Mouse (Mus musculus) erythroid progenitor cell, adult 5-6 weeks (primary cell): ENCODE data around the gene Gm17268. TPM values are rescaled to one million over a fixed set of nuclear protein-coding genes. Genes with fewer than 3 reads are reported as not detected.

Source experiments
- ATAC-seq: replicated peaks from 2 replicates; pipeline ENCODE4 v1.8.0; 2016; ENCODE audit warnings: moderate number of reproducible peaks, mild to moderate bottlenecking, moderate TSS enrichment, inconsistent platforms; ENCODE audit not compliant: poor library complexity, low FRiP score, severe bottlenecking
- total RNA-seq, 2 experiments: library from RNA; stranded (forward) in 1 of 2; stranded (reverse) in 1 of 2; fragments of 150-400 nt in 1 of 2; fragments of 186-747, 209-891 nt in 1 of 2; gene quantifications; 2 replicates each; pipeline versions ENCODE4 v1.2.3 to v1.2.4; 2015 to 2017; ENCODE audit warnings: low replicate concordance in 2 of 2

Gene Gm17268
- total RNA-seq, 2 experiments from 2014 or later: not detected

DNA sequence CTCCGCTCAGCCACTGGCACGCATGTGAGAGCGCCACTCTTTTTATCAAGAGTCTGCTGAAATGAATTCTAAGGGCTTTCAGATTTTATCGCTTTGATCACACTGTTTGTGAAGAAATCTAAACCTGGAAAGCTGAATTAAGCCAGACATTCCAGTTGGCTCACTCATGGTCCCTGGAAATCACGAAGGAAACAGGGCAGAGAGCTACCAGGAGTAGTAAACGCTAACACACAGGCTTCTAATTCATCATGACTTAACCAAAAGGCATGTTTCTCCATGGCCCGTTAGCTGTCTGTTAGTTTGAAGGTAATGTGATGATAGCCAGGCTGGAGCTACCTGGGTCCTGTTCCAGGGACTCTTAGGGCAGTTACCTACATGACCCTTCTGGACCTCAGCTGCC is 3.9 kb downstream of the Gm17268 start:
- no peak for ATAC-seq

DNA sequence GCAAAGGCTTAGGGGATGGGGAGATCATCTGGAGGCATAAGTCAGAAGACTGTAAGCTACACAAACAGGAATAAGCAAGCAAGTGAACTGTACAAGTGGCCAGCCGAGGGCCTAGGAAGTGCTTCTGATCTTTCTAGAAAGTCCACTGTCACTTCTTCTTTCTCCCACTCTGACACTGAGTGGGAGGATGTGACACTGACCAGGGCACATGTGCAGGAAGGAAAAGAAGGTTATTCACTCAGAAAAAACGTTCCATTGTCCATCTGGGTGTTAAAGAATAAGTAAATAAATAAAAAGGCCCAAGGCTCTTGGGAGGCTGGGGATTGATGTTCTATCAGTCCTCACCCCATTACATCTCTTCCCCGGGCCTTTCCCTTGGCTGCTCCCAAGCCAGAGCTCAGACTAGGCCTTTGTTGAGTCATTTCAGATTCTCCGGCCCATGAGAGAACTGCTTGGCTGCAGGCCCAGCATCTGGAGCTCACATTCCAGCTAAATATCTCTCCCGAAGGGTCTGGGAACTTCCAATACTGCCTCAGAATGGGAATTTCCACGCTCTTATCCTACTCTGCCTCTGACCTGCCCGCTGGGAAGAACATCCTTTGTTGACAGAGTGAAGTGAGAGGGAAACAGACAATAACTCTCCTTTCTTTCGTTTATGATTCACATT is 5.6 kb downstream of the Gm17268 start:
- ATAC-seq: no peak

- ATAC-seq: no peak
These were observed 6.2 kb downstream of the Gm17268 start for GRCm38 (mm10) chr11:82032136-82032535.

GRCm38 (mm10) chr11:82030171-82030570 is 8.2 kb downstream of the Gm17268 start:
- no peak for ATAC-seq

GRCm38 (mm10) chr11:82023769-82024168 is 14.6 kb downstream of the Gm17268 start:
- no peak for ATAC-seq

GRCm38 (mm10) chr11:82022504-82023056 is 15.8 kb downstream of the Gm17268 start:
- no peak for ATAC-seq

GRCm38 (mm10) chr11:82021406-82021805 is 17.0 kb downstream of the Gm17268 start:
- no peak for ATAC-seq

- no peak for ATAC-seq
These were observed 18.6 kb downstream of the Gm17268 start for GRCm38 (mm10) chr11:82019793-82020192.

GRCm38 (mm10) chr11:82019389-82019788 is 19.0 kb downstream of the Gm17268 start:
- ATAC-seq: no peak

DNA sequence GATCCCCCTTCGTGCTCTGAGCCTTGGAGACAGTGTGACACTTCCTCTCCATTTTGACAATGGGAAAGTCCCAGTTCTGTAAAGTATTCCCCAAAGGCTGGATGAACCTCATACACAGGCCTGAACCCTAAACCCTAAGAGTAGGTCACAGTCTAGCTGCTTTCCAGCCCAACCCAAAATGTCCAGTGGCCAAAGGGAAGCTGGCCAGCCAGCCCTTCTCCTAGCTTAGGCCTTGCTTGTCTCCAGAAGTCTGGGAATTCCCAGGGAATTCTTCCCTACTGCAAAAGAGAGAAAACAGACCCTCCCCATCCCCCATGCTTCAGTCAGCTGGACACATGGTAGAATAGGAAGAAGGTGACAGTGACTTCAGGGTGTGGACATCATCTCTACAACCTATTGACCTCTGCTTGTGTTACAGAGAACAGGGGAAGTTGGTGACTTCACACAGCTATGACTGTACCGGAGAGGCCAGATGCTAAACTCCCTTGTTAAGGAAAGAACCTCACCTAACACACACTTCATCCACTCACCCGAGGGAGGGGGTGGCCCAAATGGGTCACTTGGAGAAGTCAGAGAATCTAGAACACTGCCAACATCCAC is 22.1 kb downstream of the Gm17268 start:
- no peak for ATAC-seq

DNA sequence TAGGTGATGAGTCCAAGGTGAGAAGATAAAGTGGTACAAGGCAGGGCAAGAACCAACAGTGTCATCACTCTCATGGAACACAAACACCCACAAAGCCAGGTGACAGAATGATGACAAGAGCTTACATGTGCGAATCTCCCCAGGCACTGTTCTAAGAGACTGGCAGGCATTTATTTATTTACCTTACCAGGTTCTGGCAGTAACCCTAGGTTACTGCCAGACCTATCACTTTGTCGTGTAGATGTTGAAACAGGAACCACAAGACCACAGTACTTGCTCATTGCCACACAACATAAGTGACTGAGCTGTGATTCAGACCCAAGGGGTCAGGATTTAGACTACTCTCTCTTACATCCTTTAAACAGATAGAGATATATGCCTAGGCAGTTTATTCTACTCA is 23.3 kb downstream of the Gm17268 start:
- no peak for ATAC-seq

DNA sequence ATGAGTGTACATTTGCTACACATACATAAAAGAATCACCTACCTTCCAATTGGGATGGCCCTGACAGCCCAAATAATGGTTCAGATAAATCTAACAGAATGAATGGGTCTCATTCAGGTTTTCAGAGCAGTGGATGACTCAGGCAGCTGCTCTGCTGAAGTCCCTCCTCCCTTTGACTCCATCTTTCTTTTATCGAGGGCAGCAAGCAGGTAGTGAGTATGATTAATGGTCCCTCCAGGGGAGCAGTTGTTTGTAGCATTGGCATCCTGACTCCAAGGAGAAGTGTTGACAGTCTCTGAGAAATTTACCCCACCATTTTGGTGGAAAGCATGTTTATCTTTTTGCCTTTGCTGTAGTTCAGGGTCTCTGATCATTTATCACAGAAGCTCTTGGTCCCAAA is 24.6 kb downstream of the Gm17268 start:
- ATAC-seq: no peak

GRCm38 (mm10) chr11:82011411-82012193 is 26.8 kb downstream of the Gm17268 start:
- no peak for ATAC-seq

DNA sequence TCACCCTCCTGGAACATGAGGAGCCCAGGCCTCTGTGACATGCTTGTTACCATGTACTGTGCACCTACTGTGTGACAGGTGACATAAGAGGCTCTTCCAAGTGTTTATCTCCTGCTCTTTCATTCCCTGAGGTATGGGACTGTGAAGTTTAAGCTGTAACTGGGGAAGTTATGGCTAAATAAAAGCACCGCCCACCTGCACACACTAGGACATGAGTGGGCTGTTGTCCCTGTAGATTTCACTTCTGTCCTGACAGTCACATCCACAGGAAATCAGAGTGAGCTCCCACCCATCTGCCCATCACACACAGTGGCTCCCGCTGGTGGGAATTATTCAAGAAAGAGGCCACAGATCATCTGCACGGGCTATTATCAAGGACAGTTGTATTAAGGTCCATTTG is 28.2 kb downstream of the Gm17268 start:
- no peak for ATAC-seq

GRCm38 (mm10) chr11:82006796-82007423 is 31.5 kb downstream of the Gm17268 start:
- ATAC-seq: no peak

DNA sequence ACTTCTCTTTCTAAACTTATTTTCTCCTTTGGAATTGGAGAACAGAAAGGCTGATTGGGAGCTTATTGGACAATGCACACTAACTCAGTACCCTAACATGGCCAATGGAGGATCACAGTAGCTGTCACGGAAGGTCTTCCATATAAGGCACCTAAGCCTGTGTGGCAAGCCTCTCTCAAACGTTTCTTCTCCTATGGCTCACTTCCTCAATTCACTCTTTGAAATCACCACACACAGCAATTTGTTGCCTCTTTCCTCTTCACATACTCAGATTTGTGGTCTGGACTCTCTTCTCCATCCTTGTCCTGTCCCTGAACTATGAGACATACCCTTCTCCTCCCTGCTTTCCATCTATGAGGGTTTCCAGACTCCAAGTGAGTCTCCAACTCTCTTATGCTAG is 33.6 kb downstream of the Gm17268 start:
- no peak for ATAC-seq

GRCm38 (mm10) chr11:82000581-82000980 is 37.8 kb downstream of the Gm17268 start:
- no peak for ATAC-seq

DNA sequence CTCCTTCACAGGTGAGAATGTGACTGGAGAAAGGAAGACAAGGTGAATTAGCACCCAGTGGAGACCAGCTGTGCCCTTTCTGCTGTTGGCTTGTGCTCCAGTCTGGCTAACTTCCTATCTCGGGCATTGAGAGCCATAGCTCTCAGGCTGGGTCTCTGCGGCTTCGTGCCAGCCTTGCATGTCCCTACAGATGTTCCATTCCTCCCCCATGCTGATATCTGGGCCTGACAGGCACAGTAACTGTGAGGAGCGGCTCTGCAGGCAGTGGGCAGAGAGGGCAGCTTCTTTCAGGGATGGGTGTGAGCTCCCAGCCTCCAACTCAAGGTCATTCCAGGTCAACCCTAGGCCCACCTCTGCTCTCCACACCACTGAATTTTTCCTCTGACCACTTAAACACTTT is 38.9 kb downstream of the Gm17268 start:
- ATAC-seq: no peak

- ATAC-seq: no peak
These were observed 39.7 kb downstream of the Gm17268 start for GRCm38 (mm10) chr11:81998646-81999045.

DNA sequence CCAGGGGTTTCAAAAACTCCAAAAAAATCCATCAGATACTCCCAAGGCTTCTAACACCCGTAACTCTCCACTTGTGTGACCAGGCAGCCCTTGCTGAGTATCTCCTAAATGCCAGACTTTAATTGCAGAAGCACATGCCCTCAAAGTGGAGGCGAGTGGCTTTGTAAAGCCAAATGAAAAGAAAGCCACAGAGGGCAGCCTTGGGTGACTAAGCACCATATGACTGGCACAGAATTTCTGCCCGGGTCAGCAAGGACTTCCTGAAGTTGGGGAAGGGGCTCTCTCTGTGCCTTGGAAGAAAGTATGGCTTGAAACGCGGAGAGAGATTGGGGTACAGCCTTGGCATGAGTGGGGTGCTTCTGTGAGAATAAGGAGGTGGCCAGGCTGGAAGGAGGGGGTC is 41.3 kb downstream of the Gm17268 start:
- ATAC-seq: no peak
